Mouse (Mus musculus): ENCODE data around the gene Stt3a.

Gene Stt3a

GRCm38 (mm10) chr9:36716624-36717023 is 50.9 kb downstream of the Stt3a start:
- no peak for DNase-seq (ENCODE audit: low spot score)

GRCm38 (mm10) chr9:36707304-36707703 is 60.2 kb downstream of the Stt3a start:
- DNase-seq (ENCODE audit: low spot score) = no peak

GRCm38 (mm10) chr9:36705923-36706322 is 61.6 kb downstream of the Stt3a start:
- no peak for DNase-seq (ENCODE audit: low spot score)

GRCm38 (mm10) chr9:36694276-36694675 is 73.2 kb downstream of the Stt3a start:
- DNase-seq (ENCODE audit: low spot score) = no peak

GRCm38 (mm10) chr9:36692920-36693319 is 74.6 kb downstream of the Stt3a start, which contains the start of gene Acrv1:
Gene Acrv1, plus strand, starts transcription at chr9:36693220.
- DNase-seq (ENCODE audit: low spot score) = no peak

GRCm38 (mm10) chr9:36687329-36687728 is 80.2 kb downstream of the Stt3a start:
- no peak for DNase-seq (ENCODE audit: low spot score)

- no peak for DNase-seq (ENCODE audit: low spot score)
These were observed 86.1 kb downstream of the Stt3a start for GRCm38 (mm10) chr9:36681424-36681823.
